Mouse (Mus musculus): ENCODE measurements around the gene Vrk3. TPM values are rescaled to one million over a fixed set of nuclear protein-coding genes. Genes with fewer than 3 reads are reported as not detected.

Gene Vrk3
- polyA plus RNA-seq, 1 experiment = 46.4 TPM

DNA sequence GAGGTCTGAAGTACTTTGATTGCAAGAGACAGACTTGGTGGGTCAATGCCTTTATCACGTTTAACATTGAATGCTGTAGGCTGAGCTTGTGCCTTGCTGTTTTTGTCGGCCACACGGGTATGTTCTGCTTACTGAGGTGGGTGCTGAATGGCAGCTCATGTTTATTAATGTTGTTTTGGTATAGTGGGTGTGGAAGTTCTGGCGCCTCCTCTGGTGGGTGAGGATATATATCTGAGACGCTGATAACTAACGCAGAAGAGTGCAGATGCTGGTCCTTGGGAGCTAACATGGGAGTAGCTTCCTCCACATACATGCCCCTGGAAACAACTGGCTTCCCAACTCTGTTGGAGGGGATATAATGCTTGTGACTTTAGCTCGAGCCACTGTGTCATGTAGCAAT lies 75.2 kb downstream of the Vrk3 start:
- DNase-seq (ENCODE audit: low read depth in 1 of 2, low spot score in 2 of 2) = no peak
- peaks cover 1% of the 10 kb centered on the region; the same call in 1 of the 2 replicates for H3K36me3 ChIP-seq (ENCODE audit: control insufficient read depth, insufficient read depth, low read length)
- TF ChIP-seq CTCF (IDR thresholded peaks at IDR 0.05; ENCODE audit: extremely low read depth, insufficient read depth, insufficient read length, insufficient replicate concordance) = no peak
- TF ChIP-seq POLR2A (IDR thresholded peaks at IDR 0.05; ENCODE audit: low read depth, low read length) = no peak
- H3K27ac ChIP-seq (ENCODE audit: insufficient read depth, low read length) = no peak overlapping the region
- WGBS = 51% methylated on average over 7 of the region's 7 CpGs
- H3K27me3 ChIP-seq (ENCODE audit: control insufficient read depth, insufficient read depth, low read length) = no peaks in the 10 kb centered on the region
- peaks cover 22% of the 10 kb centered on the region; the same call in 1 of the 2 replicates for H3K4me1 ChIP-seq (ENCODE audit: control insufficient read depth, insufficient read depth, insufficient read length)
- H3K4me3 ChIP-seq (ENCODE audit: extremely low read depth, insufficient read depth, insufficient read length) = no peak overlapping the region

DNA sequence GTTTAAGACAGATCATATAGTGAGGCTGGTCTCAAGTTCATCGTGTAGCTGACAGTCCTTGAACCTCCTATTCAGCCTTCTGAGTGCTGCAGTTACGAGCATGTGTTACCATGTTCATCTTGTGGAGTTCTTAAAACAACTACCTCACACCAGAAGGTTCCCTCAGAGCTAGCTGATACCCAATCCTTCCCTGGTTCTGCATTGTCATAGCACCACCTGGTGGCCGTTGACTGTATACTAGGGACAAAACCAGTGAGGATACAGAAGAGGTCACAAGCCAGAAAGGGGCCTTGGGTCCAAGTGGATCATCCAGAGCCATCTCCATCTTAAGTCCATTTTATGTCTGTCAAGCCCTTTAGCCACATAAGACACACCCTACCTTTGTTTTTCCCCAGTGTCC lies 76.7 kb downstream of the Vrk3 start:
- H3K4me1 ChIP-seq (ENCODE audit: control insufficient read depth, insufficient read depth, insufficient read length) = peaks cover 22% of the 10 kb centered on the region; the same call in 1 of the 2 replicates
- TF ChIP-seq CTCF (IDR thresholded peaks at IDR 0.05; ENCODE audit: extremely low read depth, insufficient read depth, insufficient read length, insufficient replicate concordance) (peak; percentile 72; the same call in 1 of the 2 replicates), POLR2A (IDR thresholded peaks at IDR 0.05; ENCODE audit: low read depth, low read length) (no peak)
- H3K27me3 ChIP-seq (ENCODE audit: control insufficient read depth, insufficient read depth, low read length) = no peaks in the 10 kb centered on the region
- H3K27ac ChIP-seq (ENCODE audit: insufficient read depth, low read length) = no peak overlapping the region
- peaks cover 15% of the 10 kb centered on the region for H3K36me3 ChIP-seq (ENCODE audit: control insufficient read depth, insufficient read depth, low read length)
- WGBS = 9% methylated on average over 3 of the region's 3 CpGs
- peak in 1 of 2 experiments; percentile 83 for DNase-seq (ENCODE audit: low read depth in 1 of 2, low spot score in 2 of 2)
- H3K4me3 ChIP-seq (ENCODE audit: extremely low read depth, insufficient read depth, insufficient read length) = no peak overlapping the region

DNA sequence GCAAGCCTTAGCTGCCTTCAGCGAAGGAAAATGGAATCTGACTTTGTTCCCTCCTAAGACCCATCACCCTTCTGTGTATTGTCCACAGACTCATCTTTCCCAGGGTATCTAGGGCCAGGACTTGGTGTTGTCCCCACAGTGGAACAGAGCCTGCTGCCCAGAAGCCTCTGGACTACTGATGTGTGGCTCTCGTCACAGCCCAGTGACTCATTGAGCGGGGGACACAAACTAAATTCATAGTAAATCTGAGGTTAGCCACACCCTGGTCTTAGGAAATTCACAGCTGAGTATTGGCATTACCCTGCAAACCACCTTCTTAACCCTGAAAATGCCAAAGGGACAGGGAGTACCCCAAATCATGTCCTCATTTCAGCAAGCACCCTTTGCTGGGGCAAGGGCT lies 78.6 kb downstream of the Vrk3 start:
- TF ChIP-seq CTCF (IDR thresholded peaks at IDR 0.05; ENCODE audit: extremely low read depth, insufficient read depth, insufficient read length, insufficient replicate concordance) (no peak), POLR2A (IDR thresholded peaks at IDR 0.05; ENCODE audit: low read depth, low read length) (no peak)
- Histone ChIP-seq H3K27ac (ENCODE audit: insufficient read depth, low read length) (peak overlapping the region; percentile 47; the same call in 1 of the 2 replicates), H3K27me3 (ENCODE audit: control insufficient read depth, insufficient read depth, low read length) (no peaks in the 10 kb centered on the region), H3K4me1 (ENCODE audit: control insufficient read depth, insufficient read depth, insufficient read length) (peaks cover 19% of the 10 kb centered on the region; the same call in 1 of the 2 replicates), H3K36me3 (ENCODE audit: control insufficient read depth, insufficient read depth, low read length) (peaks cover 24% of the 10 kb centered on the region), H3K4me3 (ENCODE audit: extremely low read depth, insufficient read depth, insufficient read length) (no peak overlapping the region)
- 59% methylated on average over 3 of the region's 3 CpGs for WGBS
- no peak for DNase-seq (ENCODE audit: low read depth in 1 of 2, low spot score in 2 of 2)

Other genes with a start within 250 kb of the Vrk3 start
- 1.2 and 1.4 TPM in 2 replicates for gene Mybpc2, start 223.8 kb upstream of the Vrk3 start, polyA plus RNA-seq (2012; rRNA removed)
- 285 and 365 TPM in 2 replicates for gene Spib, start 216.3 kb upstream of the Vrk3 start, polyA plus RNA-seq (2012; rRNA removed)
- 118 and 121 TPM in 2 replicates for gene Pold1, start 199.6 kb upstream of the Vrk3 start, polyA plus RNA-seq (2012; rRNA removed)
- 162 and 211 TPM in 2 replicates for gene Nr1h2, start 194.5 kb upstream of the Vrk3 start, polyA plus RNA-seq (2012; rRNA removed)
- gene Napsa, start 176.0 kb upstream of the Vrk3 start, polyA plus RNA-seq (2012; rRNA removed) = 256 and 335 TPM in 2 replicates
- 3.5 and 4.2 TPM in 2 replicates for gene Kcnc3, start 157.7 kb upstream of the Vrk3 start, polyA plus RNA-seq (2012; rRNA removed)
- 0.09 and 0.63 TPM in 2 replicates for gene Myh14, start 77.6 kb upstream of the Vrk3 start, polyA plus RNA-seq (2012; rRNA removed)
- not detected in 2 replicates for gene Izumo2, start 39.7 kb upstream of the Vrk3 start, polyA plus RNA-seq (2012; rRNA removed)
- 0.25 and 0.27 TPM in 2 replicates for gene Zfp473, start 2.6 kb downstream of the Vrk3 start, polyA plus RNA-seq (2012; rRNA removed)
- 43.8 and 60.5 TPM in 2 replicates for gene Nup62, start 67.7 kb downstream of the Vrk3 start, polyA plus RNA-seq (2012; rRNA removed)
- gene Il4i1, start 68.0 kb downstream of the Vrk3 start, polyA plus RNA-seq (2012; rRNA removed) = 175 and 251 TPM in 2 replicates
- gene Atf5, start 68.2 kb downstream of the Vrk3 start, polyA plus RNA-seq (2012; rRNA removed) = 49.6 and 66.2 TPM in 2 replicates
- gene Akt1s1, start 100.6 kb downstream of the Vrk3 start, polyA plus RNA-seq (2012; rRNA removed) = 67.8 and 105 TPM in 2 replicates
- 68.4 and 91.7 TPM in 2 replicates for gene Tbc1d17, start 100.7 kb downstream of the Vrk3 start, polyA plus RNA-seq (2012; rRNA removed)
- gene Pnkp, start 108.7 kb downstream of the Vrk3 start, polyA plus RNA-seq (2012; rRNA removed) = 67.3 and 84.9 TPM in 2 replicates
- gene Ptov1, start 121.4 kb downstream of the Vrk3 start, polyA plus RNA-seq (2012; rRNA removed) = 66.2 and 77.3 TPM in 2 replicates
- 113 and 136 TPM in 2 replicates for gene Med25, start 144.3 kb downstream of the Vrk3 start, polyA plus RNA-seq (2012; rRNA removed)
- gene Fuz, start 147.7 kb downstream of the Vrk3 start, polyA plus RNA-seq (2012; rRNA removed) = 52.8 and 54.4 TPM in 2 replicates
- gene Ap2a1, start 181.1 kb downstream of the Vrk3 start, polyA plus RNA-seq (2012; rRNA removed) = 69.9 and 91.7 TPM in 2 replicates
- not detected in 2 replicates for gene Tsks, start 194.8 kb downstream of the Vrk3 start, polyA plus RNA-seq (2012; rRNA removed)
- 4.8 and 6.1 TPM in 2 replicates for gene Cpt1c, start 226.4 kb downstream of the Vrk3 start, polyA plus RNA-seq (2012; rRNA removed)
- gene Prmt1, start 238.2 kb downstream of the Vrk3 start, polyA plus RNA-seq (2012; rRNA removed) = 109 and 112 TPM in 2 replicates
- 134 and 147 TPM in 2 replicates for gene Irf3, start 249.2 kb downstream of the Vrk3 start, polyA plus RNA-seq (2012; rRNA removed)